Mouse (Mus musculus) lung, postnatal 36 days (tissue): ENCODE results near the gene Traf3.
A peak's percentile ranks its signal among the peaks of the same experiment; 100 is the strongest.

Experiments
- DNase-seq: peaks from one replicate; pipeline ENCODE4 v3.0.0; 2022; ENCODE audit warnings: mixed read lengths

Gene Traf3

DNA sequence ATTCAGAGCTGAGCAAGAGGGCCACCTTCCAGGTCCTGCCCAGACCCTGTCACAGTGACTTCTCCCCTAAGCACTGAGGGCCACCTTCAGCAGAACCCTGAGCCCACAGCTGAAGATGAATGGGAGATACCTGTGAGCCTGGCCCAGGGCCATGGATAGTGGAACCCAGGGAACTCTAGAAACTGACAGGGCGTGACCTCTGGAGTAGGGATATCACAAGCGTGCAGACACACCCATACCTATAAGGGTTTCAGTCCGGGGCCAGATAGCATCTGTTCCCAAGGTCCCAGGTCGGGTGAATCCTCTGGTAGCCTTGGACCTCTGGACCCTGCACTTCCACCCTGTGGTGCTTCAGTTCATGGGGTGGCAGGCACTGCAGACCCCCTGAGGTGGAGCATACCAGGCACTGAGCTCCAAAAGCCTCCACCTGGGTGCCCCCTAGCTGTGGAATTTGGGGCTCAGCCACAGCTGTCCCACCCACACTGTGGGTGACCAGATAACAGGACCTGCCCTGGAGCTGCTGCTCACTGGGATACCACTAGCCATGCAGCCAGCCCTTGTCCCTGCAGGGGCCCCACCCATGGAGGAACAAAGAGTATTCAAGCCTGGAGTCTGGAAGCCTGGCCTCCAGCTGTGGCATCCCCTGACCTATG is 101.6 kb downstream of the Traf3 start:
- DNase-seq, result no peak

DNA sequence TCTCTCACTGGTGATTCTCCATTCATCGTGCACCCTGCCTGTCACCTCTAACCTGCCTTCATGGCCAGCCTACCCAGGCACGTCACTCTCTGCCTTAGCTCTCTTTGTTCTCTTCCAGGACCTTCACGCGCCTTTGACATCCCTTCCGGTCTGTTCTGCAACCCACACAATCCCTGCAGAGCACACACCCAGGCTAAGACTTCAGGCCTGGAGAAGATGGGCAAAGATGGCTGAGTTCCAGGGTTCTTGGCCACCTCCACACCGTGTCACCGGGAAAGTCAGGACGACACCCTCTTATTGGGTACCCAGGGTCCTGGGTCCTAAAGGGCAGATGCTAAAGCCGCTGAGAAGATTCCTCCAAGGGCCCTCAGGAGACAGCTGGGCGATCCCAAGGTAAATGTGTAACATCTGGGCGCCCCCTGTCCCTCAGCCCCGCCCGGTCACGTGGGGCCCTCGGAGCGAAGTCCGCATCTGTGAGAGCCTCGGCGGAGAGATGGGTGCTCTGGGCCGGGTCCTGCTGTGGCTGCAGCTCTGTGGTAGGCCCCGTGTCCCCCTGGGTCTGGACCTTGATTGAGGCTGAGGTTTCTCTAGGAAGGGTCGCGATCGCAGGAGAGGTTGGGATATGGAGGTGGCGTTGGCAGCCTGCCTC is 104.6 kb downstream of the Traf3 start, which contains the start of gene Amn:
Gene Amn, plus strand, starts transcription at position 467 of the 649 bp plus-strand sequence.
- no peak for DNase-seq

DNA sequence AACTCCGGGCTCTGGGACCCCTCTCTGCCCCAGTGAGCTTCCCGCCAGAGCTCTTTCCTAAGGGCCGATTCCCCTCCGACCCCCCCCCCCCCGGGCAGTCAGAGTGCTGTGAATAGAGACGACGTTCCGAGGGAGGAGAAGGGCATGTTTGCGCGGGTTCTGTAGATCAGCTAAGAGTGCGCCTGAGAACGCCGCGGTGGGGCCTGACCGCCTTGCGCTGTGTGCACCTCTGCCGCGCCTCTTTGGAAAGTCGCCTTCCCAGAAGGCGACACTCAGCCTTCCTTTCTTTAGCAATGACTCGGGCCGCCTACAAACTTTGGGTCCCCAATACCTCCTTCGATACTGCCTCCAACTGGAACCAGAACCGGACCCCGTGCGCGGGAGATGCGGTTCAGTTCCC is 105.2 kb downstream of the Traf3 start:
- no peak for DNase-seq

DNA sequence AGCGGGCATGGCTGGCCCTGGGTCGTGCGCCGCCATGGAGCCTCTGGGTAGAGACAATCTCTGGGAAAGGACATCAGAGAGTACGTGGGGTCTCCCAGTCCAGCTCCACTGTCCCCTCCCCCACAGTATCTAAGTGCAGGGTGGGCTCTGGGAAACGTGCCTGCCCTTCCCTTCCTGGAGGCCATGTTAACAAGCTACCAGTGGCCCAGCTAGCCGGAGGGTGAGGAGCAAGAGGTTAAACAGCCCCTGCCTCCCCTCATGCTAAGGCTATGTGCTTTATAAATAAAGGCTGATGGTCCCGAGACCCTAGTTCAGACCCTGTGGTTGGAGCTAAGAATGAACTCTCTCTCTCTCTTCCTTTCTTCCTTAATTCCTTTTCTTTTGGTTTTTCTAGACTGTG is 105.8 kb downstream of the Traf3 start:
- no peak for DNase-seq

DNA sequence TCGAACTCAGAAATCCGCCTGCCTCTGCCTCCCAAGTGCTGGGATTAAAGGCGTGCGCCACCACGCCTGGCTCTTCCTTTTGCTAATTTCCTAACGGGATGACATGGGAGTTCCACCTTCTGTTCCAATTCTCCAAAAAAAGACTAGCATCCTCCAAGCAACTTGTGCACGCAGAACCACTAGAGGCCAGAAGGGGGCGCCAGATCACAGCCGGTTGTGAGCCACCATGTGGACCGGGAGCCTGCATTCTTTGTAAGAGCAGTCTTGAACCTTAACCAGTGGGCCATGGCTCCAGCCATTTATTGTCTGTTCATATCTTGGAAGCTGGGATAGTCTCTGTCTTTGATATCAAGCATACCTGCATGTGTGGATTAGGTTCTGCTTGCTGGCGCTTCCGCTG is 106.2 kb downstream of the Traf3 start:
- DNase-seq, result peak; percentile 89

DNA sequence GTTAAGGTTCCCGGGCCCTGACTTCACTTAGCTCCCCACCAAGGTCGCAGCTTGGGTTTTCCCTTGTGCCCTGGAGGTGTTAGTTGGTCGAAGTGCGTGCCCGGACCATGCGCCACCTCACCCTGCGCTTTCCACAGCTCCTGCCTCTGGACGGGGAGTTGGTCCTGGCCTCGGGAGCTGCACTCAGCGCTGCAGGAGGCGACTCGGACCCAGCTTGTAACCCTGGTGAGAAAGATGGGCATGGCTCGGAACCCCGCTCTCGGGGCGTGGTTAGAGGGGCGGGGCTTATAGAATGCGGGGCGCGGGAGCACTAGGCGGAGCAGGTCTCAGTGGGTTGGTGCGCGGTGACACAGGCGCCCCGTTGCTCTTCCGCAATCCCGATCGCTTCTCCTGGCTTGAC is 107.8 kb downstream of the Traf3 start:
- DNase-seq, result no peak

DNA sequence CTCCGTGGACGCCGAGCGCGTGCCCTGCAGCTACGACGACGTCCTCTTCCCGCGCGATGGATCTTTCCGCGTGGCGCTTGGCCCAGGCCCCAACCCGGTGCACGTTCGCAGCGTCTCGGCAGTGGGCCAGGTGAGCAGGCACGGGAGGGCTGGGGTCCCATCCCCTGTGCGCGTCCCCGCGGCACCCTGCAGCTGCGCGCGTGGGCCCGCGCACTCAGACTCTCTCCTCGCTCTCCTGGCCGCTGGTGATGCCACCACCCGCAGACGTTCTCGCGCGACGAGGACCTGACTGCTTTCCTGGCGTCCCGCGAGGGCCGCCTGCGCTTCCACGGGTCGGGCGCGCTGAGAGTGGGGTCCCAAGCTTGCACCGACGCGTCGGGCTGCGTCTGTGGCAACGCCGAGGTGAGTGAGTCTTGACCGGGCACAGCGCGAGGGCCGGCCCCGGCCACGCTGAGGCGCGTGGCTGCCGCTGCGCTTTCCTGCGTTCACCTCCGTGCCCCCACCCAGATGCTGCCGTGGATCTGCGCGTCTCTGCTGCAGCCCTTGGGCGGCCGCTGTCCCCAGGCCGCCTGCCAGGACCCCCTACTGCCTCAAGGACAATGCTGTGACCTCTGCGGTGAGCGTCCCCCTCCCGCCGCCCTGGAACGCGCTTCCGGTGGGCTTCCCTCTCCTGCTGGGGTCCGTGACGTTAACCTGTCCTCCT is 108.4 kb downstream of the Traf3 start:
- no peak for DNase-seq

DNA sequence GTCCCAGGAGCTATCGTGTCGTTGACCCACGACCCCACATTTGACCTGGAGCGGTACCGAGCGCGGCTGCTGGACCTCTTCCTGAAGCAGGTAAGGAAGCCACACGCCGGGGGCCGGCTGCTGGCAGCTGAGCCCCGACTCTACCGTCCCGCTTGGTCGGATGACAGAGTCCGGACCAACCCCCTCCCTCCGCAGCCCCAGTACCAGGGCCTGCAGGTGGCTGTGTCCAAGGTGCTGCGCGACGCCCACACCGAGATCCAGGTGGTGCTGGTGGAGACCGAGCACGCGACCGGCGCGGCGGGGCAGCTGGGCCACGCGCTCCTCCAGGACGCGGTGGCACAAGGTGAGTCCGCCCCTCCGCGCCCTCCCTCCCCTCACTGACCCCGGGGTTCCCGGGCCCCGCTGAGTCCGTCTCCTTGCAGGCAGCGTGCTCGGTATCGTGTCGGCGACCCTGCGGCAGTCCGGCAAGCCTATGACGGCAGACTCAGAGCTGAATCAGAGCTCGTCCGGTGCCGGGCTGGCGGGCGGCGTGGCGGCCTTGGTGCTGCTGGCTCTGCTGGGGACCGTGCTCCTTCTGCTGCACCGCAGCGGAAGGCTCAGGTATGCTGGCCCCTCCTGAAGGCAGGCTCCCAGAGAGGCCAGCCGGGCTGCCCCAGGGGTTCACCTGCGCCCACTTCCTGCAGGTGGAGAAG is 109.1 kb downstream of the Traf3 start:
- no peak for DNase-seq

DNA sequence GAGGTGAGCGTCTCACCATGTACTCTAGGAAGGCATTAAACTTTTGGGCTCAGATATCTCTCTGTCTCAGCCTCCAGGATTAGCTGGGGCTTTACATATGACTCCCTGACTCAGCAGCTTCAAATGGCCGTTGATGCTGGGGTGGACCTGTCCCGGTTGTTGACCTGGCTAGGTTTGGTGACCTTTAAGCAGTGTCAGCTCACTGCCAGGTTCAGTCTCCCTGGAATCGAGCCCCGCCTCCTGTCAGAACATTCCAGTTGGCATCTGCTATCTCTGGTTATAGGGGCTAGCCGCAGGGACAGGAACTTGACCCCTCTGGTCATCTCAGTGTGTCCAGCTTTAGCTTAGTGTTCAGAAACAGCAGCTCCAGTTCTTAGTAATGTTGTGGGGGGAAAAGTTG is 110.2 kb downstream of the Traf3 start:
- no peak for DNase-seq

DNA sequence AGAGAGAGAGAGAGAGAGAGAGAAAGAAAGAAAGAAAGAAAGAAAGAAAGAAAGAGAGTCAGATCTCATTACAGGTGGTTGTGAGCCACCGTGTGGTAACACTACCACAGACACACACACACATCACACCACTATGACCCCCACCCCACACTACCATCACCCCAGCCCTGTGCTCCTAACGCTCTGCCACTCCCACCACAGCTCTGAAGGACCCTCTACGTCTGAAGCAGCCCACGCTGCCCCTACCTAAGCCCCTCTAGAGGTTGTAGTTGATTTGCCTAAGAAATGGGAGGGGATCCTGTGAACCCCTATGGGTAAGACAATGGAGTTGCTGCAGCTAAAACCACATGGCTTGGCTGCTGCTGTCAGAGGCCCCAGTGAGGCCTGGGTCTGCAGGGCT is 117.4 kb downstream of the Traf3 start:
- DNase-seq, result no peak

DNA sequence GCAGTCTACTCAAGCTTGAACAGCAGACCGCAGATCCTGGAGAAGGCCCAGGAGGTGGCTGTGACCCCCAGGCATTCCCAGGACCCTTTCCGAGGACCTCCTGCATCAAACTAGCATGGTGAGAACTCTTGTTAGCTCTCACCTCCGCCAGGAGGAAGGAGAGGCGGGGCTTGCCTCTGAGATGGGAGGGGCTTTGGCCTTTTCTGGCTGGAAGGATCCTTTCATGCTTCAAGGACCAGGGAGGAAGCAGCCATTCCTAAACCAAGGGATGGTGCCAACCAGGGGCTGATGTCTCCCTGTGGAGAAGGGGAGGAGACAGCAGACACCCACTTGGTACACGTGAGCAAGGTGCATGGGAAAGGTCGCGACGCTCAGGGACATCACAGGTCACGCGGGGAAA is 118.4 kb downstream of the Traf3 start:
- no peak for DNase-seq

DNA sequence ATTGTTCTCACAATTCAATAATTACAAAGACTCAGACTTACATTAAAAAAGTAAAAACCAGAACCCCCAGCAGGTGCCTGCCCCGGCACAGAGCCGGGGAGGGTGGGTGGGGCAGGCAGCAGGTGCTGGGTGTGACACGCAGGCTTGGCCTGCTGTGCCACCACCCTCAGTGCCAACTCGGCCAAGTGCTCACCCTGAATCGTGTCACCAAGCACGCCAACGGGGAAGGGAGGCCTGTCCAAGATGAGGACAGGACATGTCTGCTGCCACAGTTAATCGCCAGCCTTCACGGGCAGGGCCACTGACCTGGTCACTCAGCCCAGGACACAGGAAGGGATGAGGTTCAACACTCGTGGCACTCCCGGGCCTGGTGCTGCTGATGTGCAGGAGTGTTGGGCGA is 126.9 kb downstream of the Traf3 start:
- no peak for DNase-seq

DNA sequence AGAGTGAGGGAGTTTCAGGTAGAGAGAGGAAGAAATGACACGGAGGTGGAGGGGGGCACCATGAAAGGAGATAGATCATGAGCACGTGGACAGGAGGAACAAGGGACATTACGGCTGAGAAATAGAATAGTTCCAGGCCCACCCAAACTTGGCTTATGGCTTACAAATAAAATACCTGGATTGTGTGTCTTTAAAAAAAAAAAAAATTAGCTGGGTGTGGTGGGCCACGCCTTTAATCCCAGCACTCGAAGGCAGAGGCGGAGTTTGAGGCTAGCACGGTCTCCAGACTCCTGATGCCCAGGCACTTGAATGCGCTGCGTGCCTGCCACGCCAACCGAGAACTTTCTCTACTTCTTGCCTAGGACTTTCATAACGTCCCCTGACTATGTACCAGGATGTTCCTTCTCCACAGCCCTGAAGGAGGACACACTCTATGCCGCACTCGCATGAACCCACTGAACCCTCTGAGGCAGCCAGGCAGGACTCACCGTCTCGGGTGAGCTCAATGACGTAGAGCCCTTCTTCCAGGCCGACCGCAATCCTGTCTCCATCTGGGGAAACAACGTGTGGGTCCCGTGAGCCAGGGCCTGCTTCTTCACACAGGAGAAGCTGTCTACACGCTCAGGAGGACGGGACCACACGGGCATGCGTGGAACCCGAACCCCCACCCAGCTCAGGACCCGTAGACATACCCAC is 135.3 kb downstream of the Traf3 start:
- no peak for DNase-seq

DNA sequence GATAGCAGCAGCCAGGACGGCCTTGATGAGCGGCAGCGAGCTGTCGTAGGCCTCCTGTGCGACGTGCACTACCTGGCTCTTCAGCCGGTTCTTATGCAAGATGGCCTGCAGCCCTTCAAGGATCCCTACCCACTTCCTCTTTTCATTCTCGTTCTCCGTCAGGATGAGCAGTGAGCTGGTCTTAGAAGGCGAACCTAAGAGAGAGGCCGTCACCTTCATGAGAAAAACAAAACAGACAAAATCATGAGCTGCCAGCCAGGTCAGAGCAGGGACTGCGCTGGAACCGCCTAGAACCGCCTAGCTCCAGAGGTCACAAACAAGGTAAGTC is 135.8 kb downstream of the Traf3 start:
- no peak for DNase-seq

DNA sequence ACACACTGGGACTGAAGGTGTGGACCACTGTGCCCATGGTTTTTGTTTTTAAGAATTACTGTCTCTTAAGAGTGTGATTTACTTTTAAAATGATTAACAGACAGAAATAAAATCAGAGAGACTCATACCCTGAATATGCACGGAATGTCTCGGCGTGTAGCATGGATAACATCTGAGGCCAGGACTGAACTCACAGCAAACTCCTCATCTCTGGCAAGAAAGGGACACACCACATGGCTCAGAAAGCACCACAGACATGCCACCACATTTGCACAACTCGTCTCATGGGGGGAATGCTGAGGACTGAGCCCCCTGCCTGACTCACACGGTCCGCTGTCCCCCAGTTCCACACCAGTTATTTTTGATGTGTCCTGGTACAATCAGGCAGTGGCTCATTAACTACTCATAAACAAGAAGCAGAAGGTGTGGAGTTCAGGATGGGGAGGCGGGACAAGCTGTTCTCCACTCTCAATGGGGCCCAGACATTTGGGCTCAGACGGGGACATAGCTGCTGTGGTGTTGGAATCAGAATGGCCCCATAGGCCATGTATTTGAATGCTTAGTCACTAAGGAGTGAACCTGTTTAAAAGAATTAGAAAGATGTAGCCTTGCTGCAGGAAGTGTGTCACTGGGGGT is 137.7 kb downstream of the Traf3 start:
- no peak for DNase-seq

DNA sequence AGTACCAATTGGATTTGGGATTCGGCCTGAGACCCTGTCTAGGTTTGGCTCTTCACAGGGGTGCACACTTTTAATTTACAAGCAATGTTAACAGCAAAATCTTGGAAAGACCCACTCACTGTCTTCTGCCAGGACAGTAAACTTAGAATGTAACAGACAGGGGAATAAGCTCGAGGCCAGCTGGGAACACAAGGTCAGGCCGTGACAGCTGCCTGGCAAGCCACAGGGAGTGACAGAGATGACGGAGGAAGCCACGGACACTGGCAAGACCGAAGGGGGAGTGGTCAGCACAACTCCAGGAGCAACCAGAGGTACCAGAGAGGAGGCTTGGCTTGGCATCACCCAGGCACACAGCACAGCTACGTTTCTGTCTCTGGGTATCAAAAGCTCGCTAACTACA is 140.7 kb downstream of the Traf3 start:
- DNase-seq, result no peak

DNA sequence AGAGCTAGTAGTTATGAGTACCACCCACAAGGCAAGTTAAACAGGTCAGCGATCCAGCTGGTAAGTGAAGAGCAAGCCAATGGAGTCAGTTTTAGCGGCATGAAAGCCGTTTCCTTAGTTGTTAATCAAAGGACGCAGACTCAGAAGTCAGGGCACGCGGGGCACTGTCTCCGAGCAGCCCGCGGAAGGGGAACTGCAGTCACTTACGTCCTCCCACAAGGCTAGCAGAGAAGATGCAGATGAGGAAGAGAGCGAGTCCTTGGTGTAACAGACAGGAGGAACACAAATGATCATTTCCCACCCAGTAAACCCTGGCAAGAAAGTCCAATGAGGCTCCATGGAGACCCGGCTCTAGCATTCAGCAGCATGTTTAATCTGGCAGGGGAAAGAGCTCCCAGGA is 143.1 kb downstream of the Traf3 start:
- no peak for DNase-seq

DNA sequence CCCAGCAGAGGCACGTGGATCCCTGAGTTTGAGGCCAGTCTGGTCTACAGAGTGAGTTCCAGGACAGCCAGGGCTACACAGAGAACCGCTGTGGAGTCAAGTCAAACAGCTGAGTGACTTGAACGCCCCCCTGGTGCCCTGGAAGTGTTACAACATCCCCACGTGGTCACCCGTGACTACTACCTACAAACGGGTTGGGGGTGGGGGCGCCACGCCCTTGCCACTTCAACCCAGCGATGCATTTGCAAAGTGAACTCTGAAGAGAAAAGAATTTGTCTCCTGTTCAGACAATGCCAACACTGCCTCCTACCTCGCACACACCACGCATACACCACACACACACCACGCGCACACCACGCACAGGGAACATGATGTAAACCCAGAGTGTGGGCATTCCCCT is 143.8 kb downstream of the Traf3 start:
- DNase-seq, result no peak

DNA sequence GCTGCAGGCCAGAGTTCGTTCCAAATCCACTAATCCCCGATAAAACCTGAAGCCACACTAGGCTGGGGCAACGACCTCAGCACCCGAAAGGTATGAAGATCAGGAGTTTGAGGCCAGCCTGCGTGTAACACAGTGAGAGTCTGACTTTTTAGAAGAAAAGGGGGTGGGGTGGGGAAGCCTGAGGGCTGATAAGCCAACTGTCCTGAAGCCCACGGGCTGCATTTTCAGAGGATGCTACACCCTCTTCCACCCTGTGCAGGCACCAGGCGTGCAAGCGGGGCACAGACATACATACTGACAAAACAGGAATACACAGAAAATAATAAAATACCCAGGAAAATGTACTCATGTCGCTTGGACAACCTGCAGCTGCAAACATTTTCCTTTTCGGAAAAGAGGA is 145.6 kb downstream of the Traf3 start:
- no peak for DNase-seq

DNA sequence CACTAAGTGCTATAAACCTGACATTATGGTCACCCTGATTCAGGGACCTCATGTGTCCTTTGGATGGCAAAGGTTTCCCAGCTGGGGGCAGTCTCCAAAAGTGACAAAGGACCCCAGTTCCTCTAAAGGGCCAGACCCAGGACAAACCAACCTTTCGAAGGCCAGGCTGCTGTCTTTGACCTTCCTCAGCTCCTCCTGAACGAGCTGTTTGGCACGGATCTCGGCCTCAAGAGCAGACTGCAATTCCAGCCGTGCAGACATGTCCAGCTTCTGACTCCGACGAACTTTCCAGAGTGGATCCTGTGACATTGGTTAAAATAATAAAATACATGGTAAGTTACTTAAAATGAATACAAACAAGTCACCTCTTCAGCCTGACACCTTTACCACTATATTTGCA is 148.1 kb downstream of the Traf3 start:
- no peak for DNase-seq
